Mouse (Mus musculus) ES-E14 (cell line): ENCODE data around the gene Fam155a.

Experiments
- CHD2 ChIP-seq: IDR thresholded peaks from 2 replicates; pipeline ENCODE4 v1.6.1; 2014; ENCODE audit warnings: mild to moderate bottlenecking, low read depth, low read length, inconsistent platforms
- HCFC1 ChIP-seq: IDR thresholded peaks from 2 replicates; pipeline ENCODE4 v1.6.1; 2012; ENCODE audit warnings: low read length, inconsistent platforms, borderline replicate concordance; ENCODE audit not compliant: insufficient read depth
- ZNF384 ChIP-seq: IDR thresholded peaks from 2 replicates; pipeline ENCODE4 v1.6.1; 2012; ENCODE audit warnings: low read depth, low read length, inconsistent platforms

- TF ChIP-seq CHD2, result no peak
- no peak for TF ChIP-seq HCFC1
- no peak for TF ChIP-seq ZNF384
Observed at GRCm38 (mm10) chr8:9344136-9344535, 426.8 kb downstream of the Fam155a start.
